Mouse (Mus musculus) adipocyte (in vitro differentiated cells): ENCODE measurements at regions not wholly inside any gene's neighbourhood (a gene's known extent, or its start where the extent isn't known, plus 50 kb on each side); places are given as distances from the start of the nearest gene placed in this dataset.
A peak's percentile ranks its signal among the peaks of the same experiment; 100 is the strongest.

Source experiments
- DNase-seq: peaks from one replicate; pipeline ENCODE4 v3.0.0-alpha.2; 2016; ENCODE audit warnings: low spot score

DNA sequence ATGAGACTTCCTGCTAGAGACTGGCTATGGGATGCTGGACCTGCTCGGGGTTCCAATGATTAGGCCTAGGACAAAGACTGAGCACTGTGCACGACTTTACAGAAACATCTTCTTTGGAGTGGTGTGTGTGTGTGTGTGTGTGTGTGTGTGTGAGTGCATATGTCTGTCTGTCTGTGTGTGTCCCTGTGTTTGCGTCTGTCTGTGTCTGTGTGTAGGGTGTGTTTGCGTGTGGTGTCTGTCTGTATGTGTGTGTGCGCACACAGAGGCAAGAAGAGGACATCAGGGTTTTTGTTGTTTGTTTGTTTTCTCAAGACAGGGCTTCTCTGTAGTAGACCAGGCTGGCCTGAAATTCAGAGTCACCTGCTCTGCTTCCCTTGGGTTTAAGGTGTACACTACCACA is 51.9 kb upstream of the Slco4a1 start:
- DNase-seq: no peak

DNA sequence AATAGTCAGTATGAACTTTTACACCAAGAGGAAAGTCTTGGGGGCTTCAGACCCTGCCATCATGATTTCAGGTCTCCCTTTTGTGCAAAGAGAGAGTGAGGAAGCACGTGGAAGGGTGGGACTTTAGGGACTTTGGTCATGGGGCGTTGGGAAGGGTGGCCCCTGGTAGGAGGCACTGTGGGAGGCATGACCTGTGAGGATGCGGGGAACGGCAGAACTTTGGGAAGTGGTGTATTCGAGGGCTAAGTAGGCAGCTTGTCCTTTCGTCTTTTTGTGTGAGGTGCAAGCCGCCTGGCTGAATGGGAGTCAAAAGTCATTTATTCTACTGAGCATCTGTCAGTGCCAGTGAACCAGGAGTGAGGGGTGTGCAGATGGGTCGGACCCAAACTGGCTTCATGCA is 52.4 kb upstream of the Slco4a1 start:
- no peak for DNase-seq

DNA sequence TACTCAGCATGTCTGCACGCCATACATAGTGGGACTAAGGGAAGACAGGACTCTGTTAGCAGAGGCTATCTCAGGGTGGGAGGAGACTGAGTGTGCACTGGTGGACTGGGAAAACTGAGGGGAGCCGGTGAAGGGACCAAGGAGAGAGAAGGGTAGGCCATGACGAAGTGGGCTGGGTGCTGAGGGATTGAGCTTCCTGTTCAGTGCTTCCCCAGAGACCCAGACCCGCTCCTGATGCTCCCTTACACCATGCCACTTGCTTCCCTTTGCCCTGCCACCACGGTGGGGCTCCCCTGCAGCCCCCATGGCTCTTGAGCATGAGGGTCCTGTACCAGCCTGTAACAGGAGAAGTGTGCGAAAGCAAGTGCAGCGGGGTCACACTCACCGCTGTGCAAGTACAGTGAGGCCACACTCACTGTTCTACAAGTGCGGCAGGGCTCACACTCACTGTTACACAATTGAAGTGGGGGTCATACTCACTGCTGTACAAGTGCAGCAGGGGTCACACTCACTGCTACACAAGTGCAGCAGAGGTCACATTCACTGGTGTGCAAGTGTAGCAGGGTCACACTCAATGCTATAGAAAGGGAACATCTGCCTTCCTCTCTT is 53.1 kb upstream of the Slco4a1 start:
- no peak for DNase-seq

- DNase-seq: no peak
Observed at GRCm38 (mm10) chr2:180402433-180402832, 53.6 kb upstream of the Slco4a1 start.

DNA sequence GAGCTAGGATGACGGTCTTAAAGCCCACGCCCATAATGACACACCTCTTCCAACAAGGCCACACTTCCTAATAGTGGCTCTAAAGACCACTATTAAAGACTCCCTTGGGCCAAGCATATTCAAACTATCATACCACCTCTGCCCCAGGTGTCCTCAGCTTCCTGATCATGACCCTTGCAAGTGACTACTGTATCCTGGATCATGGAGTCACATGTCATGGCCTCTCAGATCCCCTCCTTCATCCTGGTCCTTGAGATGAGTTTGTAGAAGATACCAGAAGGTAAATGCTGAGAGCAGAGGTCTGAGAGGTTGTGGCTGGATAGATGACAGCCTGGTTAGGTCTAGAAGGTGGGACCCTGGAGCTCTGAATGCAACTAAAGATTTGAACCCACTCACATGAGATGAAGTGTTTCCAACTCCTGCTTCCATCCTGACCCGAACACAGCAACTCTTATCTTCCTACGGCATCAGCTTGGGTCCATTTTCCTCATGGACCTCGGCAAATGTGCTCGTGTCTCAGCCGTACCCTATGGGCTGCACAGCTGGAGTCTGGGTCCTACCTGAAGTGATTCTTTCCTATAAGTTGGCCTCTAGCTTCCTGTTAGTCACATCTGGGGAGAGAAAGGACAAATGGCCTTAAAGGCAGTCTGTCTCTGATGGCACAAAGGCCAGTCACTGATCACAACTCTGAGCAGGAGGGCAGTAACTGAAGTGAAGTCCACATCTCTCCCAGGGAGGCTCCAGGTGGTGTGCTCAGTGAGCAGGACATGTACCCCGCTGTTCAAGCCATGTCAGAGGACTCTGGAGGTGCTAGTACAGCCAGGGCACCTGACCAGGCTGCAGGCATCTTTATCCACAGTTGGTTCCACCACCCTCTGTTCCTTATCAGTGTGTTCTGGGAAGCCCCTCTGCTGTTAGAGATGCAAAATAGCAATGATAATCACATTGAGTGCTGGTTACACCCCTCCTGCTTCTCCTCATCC is 54.3 kb upstream of the Slco4a1 start:
- no peak for DNase-seq

DNA sequence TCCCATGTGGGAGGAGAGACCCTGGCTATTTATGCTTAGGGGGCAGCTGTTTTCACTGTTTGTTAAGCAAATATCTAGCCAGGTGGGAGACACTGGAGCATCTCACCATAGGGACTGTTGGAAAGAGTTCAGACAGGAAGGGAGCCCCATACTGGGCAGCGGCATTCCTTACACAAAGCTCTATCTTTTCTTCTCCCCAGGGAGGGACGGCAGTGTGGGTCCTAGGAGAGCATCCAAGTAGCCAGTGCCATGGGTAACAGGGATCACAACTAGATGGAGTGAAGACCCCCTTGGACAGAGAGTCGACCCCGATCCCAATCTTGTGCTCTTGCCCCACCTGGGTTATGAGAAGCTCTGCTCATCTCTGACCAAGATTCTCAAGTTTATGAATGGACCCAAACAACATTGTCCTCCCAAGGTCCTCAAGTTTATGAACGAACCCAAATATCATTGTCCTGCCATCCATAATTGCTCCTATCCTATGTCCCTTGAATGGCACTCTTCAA is 55.5 kb upstream of the Slco4a1 start:
- no peak for DNase-seq

DNA sequence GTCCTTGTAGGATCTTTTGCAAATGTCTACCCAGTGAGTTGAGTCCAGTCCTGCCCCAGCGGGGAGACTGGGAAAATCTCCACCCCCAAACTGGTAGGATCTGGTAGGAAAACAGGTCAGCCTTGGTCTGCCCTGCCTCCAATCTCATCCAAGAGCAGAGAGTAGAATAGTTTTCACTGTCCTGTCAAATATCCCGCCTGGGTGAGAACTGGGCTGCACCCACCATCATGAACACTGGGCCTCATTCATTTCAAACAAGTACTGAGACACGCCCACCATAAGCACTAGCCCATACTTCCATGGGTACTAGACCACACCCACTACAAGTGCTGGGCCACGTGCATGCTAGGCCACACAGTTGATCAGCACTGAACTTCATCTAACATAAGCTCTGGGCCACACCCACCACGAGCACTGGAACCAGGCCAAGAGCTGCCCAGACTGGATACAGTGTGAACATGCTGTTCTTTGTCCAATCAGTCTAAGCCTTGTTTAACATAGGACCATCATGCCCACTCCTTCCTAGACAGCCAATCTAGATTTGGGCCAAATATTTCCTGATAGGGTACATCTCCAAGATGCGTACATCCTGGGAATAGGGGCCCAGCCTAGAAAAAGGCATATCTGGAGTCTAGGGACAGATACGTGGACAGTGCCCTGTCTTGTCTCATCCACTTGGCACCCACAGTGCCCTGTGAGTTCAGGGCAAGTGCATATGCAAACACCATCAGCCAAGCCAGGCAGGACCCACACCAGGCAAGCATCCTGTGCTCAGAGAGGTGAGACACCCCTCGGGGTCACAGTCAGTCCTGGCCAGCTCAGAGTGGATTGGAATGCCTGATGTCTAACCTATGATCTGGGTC is 56.2 kb upstream of the Slco4a1 start:
- DNase-seq: peak; percentile 11

GRCm38 (mm10) chr2:180398851-180399447 is 57.1 kb upstream of the Slco4a1 start:
- DNase-seq: no peak

GRCm38 (mm10) chr2:180398481-180398754 is 57.6 kb upstream of the Slco4a1 start:
- DNase-seq: no peak

DNA sequence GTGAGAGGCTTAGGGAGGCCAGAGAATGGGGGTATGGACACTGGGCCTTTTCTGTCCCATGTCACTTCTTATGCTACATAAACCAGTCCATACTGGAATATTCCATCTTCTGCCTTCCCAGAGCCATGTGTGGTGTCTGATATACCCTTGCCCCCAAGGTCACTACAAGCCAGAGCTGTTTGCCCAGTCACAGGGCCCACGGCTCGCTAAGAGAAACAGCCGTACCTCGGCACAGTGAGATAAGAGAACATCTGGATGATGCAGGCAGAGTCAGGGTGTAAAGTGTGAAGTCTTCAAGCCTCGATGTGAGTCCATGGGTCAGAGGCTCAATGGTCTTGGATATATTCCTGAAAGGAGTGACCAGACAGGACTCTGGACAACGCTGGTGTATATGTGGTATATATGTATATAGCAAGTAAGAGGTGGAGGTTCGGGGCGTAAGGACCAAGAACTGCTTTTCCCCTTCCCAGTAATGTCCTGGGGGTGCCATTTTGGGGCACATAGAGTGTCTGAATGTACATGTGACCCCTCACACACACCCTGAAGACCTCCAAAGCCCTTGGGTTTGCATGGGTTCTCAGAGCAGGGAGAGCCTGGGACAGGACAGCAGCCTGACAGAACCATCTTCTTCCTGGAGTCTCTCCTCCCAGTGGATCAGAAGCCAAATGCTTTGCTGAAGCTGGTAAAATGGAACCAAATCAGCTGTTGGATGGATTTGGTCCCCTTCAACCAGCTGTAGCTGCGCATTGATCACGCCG is 58.1 kb upstream of the Slco4a1 start:
- no peak for DNase-seq

- DNase-seq: no peak
Observed at GRCm38 (mm10) chr2:180396664-180397377, 59.2 kb upstream of the Slco4a1 start.

GRCm38 (mm10) chr2:180396211-180396610 is 59.8 kb upstream of the Slco4a1 start:
- DNase-seq: no peak

GRCm38 (mm10) chr2:180395279-180396034 is 60.6 kb upstream of the Slco4a1 start:
- no peak for DNase-seq

GRCm38 (mm10) chr2:180392846-180393700 is 58.6 kb upstream of the Gata5 start:
- DNase-seq: no peak

GRCm38 (mm10) chr2:180392298-180392697 is 57.8 kb upstream of the Gata5 start:
- DNase-seq: no peak

- DNase-seq: no peak
Observed at GRCm38 (mm10) chr2:180391349-180391748, 56.9 kb upstream of the Gata5 start.

GRCm38 (mm10) chr2:180390216-180390996 is 55.9 kb upstream of the Gata5 start:
- no peak for DNase-seq

DNA sequence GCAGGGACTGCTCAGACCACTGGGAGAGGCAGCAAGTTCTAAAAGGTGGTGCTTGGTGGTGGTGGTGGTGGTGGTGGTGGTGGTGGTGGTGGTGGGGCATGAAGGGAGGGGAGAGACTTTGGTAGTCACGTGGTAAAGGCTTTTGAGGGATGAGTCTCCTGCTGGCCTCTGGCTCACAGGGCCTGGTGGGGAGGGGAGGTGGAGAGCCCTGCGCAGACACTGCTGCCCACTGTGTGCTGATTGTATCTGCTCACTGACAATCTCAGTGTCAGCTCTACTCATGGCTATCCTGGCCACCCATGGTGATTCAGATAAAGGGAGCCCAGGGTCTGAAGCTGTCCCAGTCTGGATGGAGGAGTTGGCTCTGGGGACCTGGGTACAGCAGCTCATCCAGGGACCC is 55.0 kb upstream of the Gata5 start:
- DNase-seq: no peak
